In genomic region chr1:162529651-162530050, GRCm38 (mm10) we compare ENCODE assay signal across 15 mouse cellular contexts. TPM values are rescaled to one million over a fixed set of nuclear protein-coding genes. Genes with fewer than 3 reads are reported as not detected.
DNase-seq lines count a peak whose midpoint lies in the region; ATAC-seq and TF ChIP-seq lines count a peak whose summit lies in the region.
"Had no signal": no experiment of that assay in that cellular context is flagged by ENCODE, and none has a peak within 500 bp of the region (broad histone marks: within the 10 kb centered on the region; RNA-seq: fewer than 3 reads in every experiment).

No protein-coding gene starts in this region.

- no peak overlapping the region for H3K4me2 ChIP-seq in intestine, postnatal 0 days (replicated peaks; ENCODE audit: low read depth)
- no peak overlapping the region for H3K4me2 ChIP-seq in intestine, embryonic 15.5 days (replicated peaks)
- H3K4me2 ChIP-seq in lung, embryonic 16.5 days (ENCODE audit: low read depth, low read length) = no peak overlapping the region
- H3K4me2 ChIP-seq: heart, embryonic 13.5 days; hindbrain, embryonic 15.5 days; limb, embryonic 12.5 days; lung, embryonic 15.5 days; midbrain, embryonic 15.5 days; neural tube, embryonic 13.5 days; stomach, embryonic 15.5 days had no signal

- 57% methylated on average over 2 of the region's 2 CpGs for whole genome bisulfite sequencing in cerebellum, adult 2 months
- WGBS in intestine, postnatal 0 days = 59% methylated on average over 2 of the region's 2 CpGs
- 62% methylated on average over 2 of the region's 2 CpGs for WGBS in intestine, embryonic 15.5 days
- 52% methylated on average over 2 of the region's 2 CpGs for WGBS in lung, embryonic 16.5 days

- H3K4me1 ChIP-seq in cerebellum, adult 2 months (ENCODE audit: control insufficient read depth, insufficient read depth, low read length) = no peaks in the 10 kb centered on the region
- H3K4me1 ChIP-seq in intestine, postnatal 0 days (replicated peaks; ENCODE audit: control insufficient read depth, insufficient read depth, low read length) = no peaks in the 10 kb centered on the region
- no peaks in the 10 kb centered on the region for H3K4me1 ChIP-seq in intestine, embryonic 15.5 days (replicated peaks)
- no peaks in the 10 kb centered on the region for H3K4me1 ChIP-seq in lung, embryonic 16.5 days (replicated peaks; ENCODE audit: control insufficient read depth, insufficient read depth, low read length)
- H3K4me1 ChIP-seq: heart, embryonic 13.5 days; hindbrain, embryonic 15.5 days; limb, embryonic 12.5 days; lung, embryonic 15.5 days; midbrain, embryonic 15.5 days; neural tube, embryonic 13.5 days; stomach, embryonic 15.5 days had no signal

- peaks cover 14% of the 10 kb centered on the region; the same call in 1 of the 2 replicates for H3K36me3 ChIP-seq in intestine, postnatal 0 days (ENCODE audit: control insufficient read depth, insufficient read depth)
- H3K36me3 ChIP-seq in intestine, embryonic 15.5 days = peaks cover 10% of the 10 kb centered on the region; the same call in 1 of the 2 replicates
- peaks cover 11% of the 10 kb centered on the region; the same call in 1 of the 2 replicates for H3K36me3 ChIP-seq in lung, embryonic 16.5 days (ENCODE audit: control insufficient read depth, insufficient read depth, low read length)

- H3K4me3 ChIP-seq in cerebellum, adult 2 months (replicated peaks; ENCODE audit: insufficient read depth, low read depth, low read length) = no peak overlapping the region
- no peak overlapping the region for H3K4me3 ChIP-seq in intestine, postnatal 0 days (ENCODE audit: low read depth, low read length)
- no peak overlapping the region for H3K4me3 ChIP-seq in intestine, embryonic 15.5 days (replicated peaks)
- H3K4me3 ChIP-seq in lung, embryonic 16.5 days (ENCODE audit: low read length) = no peak overlapping the region
- H3K4me3 ChIP-seq: heart, embryonic 13.5 days; hindbrain, embryonic 15.5 days; limb, embryonic 12.5 days; lung, embryonic 15.5 days; midbrain, embryonic 15.5 days; neural tube, embryonic 13.5 days; stomach, embryonic 15.5 days had no signal

- no peak overlapping the region for H3K9ac ChIP-seq in intestine, postnatal 0 days (ENCODE audit: low read depth, low read length)
- H3K9ac ChIP-seq in intestine, embryonic 15.5 days = no peak overlapping the region
- no peak overlapping the region for H3K9ac ChIP-seq in lung, embryonic 16.5 days (ENCODE audit: low read length)
- H3K9ac ChIP-seq: heart, embryonic 13.5 days; hindbrain, embryonic 15.5 days; limb, embryonic 12.5 days; lung, embryonic 15.5 days; midbrain, embryonic 15.5 days; neural tube, embryonic 13.5 days; stomach, embryonic 15.5 days had no signal

- no peak for ATAC-seq in intestine, postnatal 0 days
- ATAC-seq in intestine, embryonic 15.5 days = no peak
- ATAC-seq in lung, embryonic 16.5 days (ENCODE audit: low read depth) = 0 out of 2 replicates have a peak, but pooled peaks have one; percentile 28
- ATAC-seq: midbrain, embryonic 15.5 days had no signal

- no peaks in the 10 kb centered on the region for H3K9me3 ChIP-seq in intestine, postnatal 0 days (ENCODE audit: control insufficient read depth)
- H3K9me3 ChIP-seq in intestine, embryonic 15.5 days = no peaks in the 10 kb centered on the region
- H3K9me3 ChIP-seq in lung, embryonic 16.5 days (ENCODE audit: control insufficient read depth, low read length) = no peaks in the 10 kb centered on the region
- H3K9me3 ChIP-seq: heart, embryonic 13.5 days; hindbrain, embryonic 15.5 days; lung, embryonic 15.5 days; midbrain, embryonic 15.5 days; stomach, embryonic 15.5 days had no signal

- no peak for DNase-seq in cerebellum, adult 2 months
- DNase-seq in cerebellum, adult 8-10 months = no peak
- DNase-seq in lung, postnatal 36 days = no peak
- peak; percentile 66 for DNase-seq in brain, adult 2 months (ENCODE audit: low read depth, low spot score)
- no peak for DNase-seq in c-Kit-positive CD71-positive TER-119-positive erythroid progenitor cells, embryonic 14.5 days (ENCODE audit: low spot score)

- TF ChIP-seq POLR2A in cerebellum, adult 2 months (IDR thresholded peaks at IDR 0.05; ENCODE audit: borderline replicate concordance, insufficient read depth, low read length) = no peak

- H3K27ac ChIP-seq in cerebellum, adult 2 months (ENCODE audit: insufficient read depth, low read length) = no peak overlapping the region
- H3K27ac ChIP-seq in intestine, postnatal 0 days (ENCODE audit: low read depth, low read length) = no peak overlapping the region
- no peak overlapping the region for H3K27ac ChIP-seq in intestine, embryonic 15.5 days
- no peak overlapping the region for H3K27ac ChIP-seq in lung, embryonic 16.5 days (ENCODE audit: low read length)
- H3K27ac ChIP-seq: heart, embryonic 13.5 days; hindbrain, embryonic 15.5 days; limb, embryonic 12.5 days; lung, embryonic 15.5 days; midbrain, embryonic 15.5 days; neural tube, embryonic 13.5 days; stomach, embryonic 15.5 days had no signal

- H3K27me3 ChIP-seq in cerebellum, adult 2 months (ENCODE audit: control insufficient read depth, insufficient read depth, low read length) = no peaks in the 10 kb centered on the region
- H3K27me3 ChIP-seq in intestine, postnatal 0 days (replicated peaks; ENCODE audit: control insufficient read depth, insufficient read depth, low read length) = no peaks in the 10 kb centered on the region
- no peaks in the 10 kb centered on the region for H3K27me3 ChIP-seq in intestine, embryonic 15.5 days (replicated peaks)
- no peaks in the 10 kb centered on the region for H3K27me3 ChIP-seq in lung, embryonic 16.5 days (ENCODE audit: control insufficient read depth, insufficient read depth, low read depth, low read length)
- H3K27me3 ChIP-seq: heart, embryonic 13.5 days; hindbrain, embryonic 15.5 days; limb, embryonic 12.5 days; lung, embryonic 15.5 days; midbrain, embryonic 15.5 days; neural tube, embryonic 13.5 days; stomach, embryonic 15.5 days had no signal

- TF ChIP-seq CTCF in cerebellum, adult 2 months (IDR thresholded peaks at IDR 0.05; ENCODE audit: borderline replicate concordance, insufficient read depth, low read depth, low read length) = peak; percentile 39; the same call in 1 of the 2 replicates
- TF ChIP-seq CTCF in intestine, postnatal 0 days (IDR thresholded peaks at IDR 0.05; ENCODE audit: low read depth) = peak; percentile 56

RNA-seq across cellular contexts. Expression of gene Mettl13, which starts 18.7 kb away (rescaled TPM):
- polyA plus RNA-seq in cerebellum, adult 2 months (2012; rRNA removed) = 10.3 and 10.6 TPM in 2 replicates
- 5.9 and 6.8 TPM in 2 replicates for polyA plus RNA-seq in intestine, postnatal 0 days (2015; fragmentation: Nextera tagmentation; extraction: Ambion mirVana)
- polyA plus RNA-seq in intestine, embryonic 15.5 days (2015; fragmentation: Nextera tagmentation; extraction: Ambion mirVana) = 21.1 and 22.0 TPM in 2 replicates
- 21.3 and 22.9 TPM in 2 replicates for polyA plus RNA-seq in lung, embryonic 16.5 days (2015; fragmentation: Nextera tagmentation; extraction: Ambion mirVana)

RNA-seq across cellular contexts. Expression of gene Vamp4, which starts 40.7 kb away (rescaled TPM):
- polyA plus RNA-seq in cerebellum, adult 2 months (2012; rRNA removed) = 73.3 and 75.2 TPM in 2 replicates
- polyA plus RNA-seq in intestine, postnatal 0 days (2015; fragmentation: Nextera tagmentation; extraction: Ambion mirVana) = 33.6 and 34.2 TPM in 2 replicates
- polyA plus RNA-seq in intestine, embryonic 15.5 days (2015; fragmentation: Nextera tagmentation; extraction: Ambion mirVana) = 45.1 and 53.4 TPM in 2 replicates
- 52.3 and 57.7 TPM in 2 replicates for polyA plus RNA-seq in lung, embryonic 16.5 days (2015; fragmentation: Nextera tagmentation; extraction: Ambion mirVana)

RNA-seq across cellular contexts. Expression of gene Dnm3, which starts 51.8 kb away (rescaled TPM):
- polyA plus RNA-seq in cerebellum, adult 2 months (2012; rRNA removed) = 93.6 and 94.3 TPM in 2 replicates
- 5.6 and 7.3 TPM in 2 replicates for polyA plus RNA-seq in intestine, postnatal 0 days (2015; fragmentation: Nextera tagmentation; extraction: Ambion mirVana)
- 4.4 and 5.8 TPM in 2 replicates for polyA plus RNA-seq in intestine, embryonic 15.5 days (2015; fragmentation: Nextera tagmentation; extraction: Ambion mirVana)
- polyA plus RNA-seq in lung, embryonic 16.5 days (2015; fragmentation: Nextera tagmentation; extraction: Ambion mirVana) = 2.8 and 3.0 TPM in 2 replicates

Comparison
In these comparisons a context has a peak if more than half of its experiments do, and no peak if none do; other contexts are left out.
1. RNA of gene Dnm3, which starts 51.8 kb away (polyA plus RNA-seq): 93.6 to 94.3 TPM in cerebellum, adult 2 months; 5.6 to 7.3 TPM in intestine, postnatal 0 days, 4.4 to 5.8 TPM in intestine, embryonic 15.5 days and 2.8 to 3.0 TPM in lung, embryonic 16.5 days; every median in the first group is over 10 times any median in the second.